Comparison of ENCODE assay signal across 10 mouse cellular contexts in the genomic region with DNA sequence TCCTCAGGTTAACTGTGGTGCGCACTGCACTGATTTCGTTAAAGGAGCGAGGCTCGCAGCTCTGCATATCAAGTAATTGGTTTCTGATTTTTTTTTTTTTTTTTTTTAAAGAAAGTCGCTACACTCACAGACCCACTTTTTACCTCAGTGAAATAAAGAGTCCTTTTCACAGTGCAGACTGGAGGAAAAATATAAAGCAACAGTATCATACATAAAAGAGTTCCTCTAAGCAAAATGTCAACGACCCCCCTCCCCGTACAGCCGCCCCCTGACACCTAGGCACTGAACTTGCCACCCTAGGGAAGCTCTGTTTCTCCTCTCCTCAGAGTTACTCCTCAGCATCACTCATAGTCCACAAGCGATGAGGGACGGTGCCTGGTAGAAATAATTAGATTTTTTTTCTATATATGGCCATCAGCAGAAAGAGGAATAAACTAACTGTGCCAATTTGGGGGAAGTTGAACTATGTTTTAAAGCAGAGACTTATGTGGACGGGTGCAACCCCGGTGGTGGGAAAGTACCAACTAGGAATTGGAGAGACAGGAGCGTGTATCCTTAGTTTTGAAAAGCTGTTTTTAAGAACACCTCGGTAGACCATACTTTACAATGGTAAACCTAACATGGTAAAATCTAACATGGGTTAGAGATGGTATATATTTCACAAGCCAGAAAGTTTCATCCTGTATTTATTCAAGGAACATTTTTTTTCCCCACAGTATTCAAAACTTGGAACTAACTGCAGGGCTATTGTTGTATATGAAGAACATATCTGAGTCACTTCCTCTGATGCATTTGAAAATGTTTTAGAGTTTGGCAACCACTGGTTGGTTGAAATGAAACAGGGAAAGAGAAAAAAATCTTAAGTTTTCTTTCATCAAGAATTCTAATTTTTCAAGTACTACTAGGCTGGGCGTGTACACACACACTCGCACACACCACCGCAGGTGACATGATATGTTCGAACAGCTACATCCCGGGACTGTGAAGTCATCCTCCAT.
A peak's percentile ranks its signal among the peaks of the same experiment; 100 is the strongest.
DNase-seq lines count a peak whose midpoint lies in the region; ATAC-seq lines count a peak whose summit lies in the region.
"Had no signal": no experiment of that assay in that cellular context is flagged by ENCODE, and none has a peak within 500 bp of the region (broad histone marks: within the 10 kb centered on the region; RNA-seq: fewer than 3 reads in every experiment).

No protein-coding gene starts in this region.

- H3K4me3 ChIP-seq in heart, embryonic 15.5 days, result peak overlapping the region; percentile 46
- peak overlapping the region; percentile 52 for H3K4me3 ChIP-seq in brown adipose tissue, adult 24 weeks (ENCODE audit: insufficient read depth, low read depth, low read length)
- H3K4me3 ChIP-seq in hindbrain, embryonic 14.5 days (replicated peaks; ENCODE audit: low read length), result peak overlapping the region; percentile 31
- H3K4me3 ChIP-seq in midbrain, embryonic 16.5 days (ENCODE audit: low read depth, low read length), result peak overlapping the region; percentile 45

- intact Hi-C loops in heart, postnatal 14 days (cut with DNase I), result no loop called here

- H3K27me3 ChIP-seq in heart, embryonic 15.5 days, result no peaks in the 10 kb centered on the region
- no peaks in the 10 kb centered on the region for H3K27me3 ChIP-seq in hindbrain, embryonic 14.5 days (ENCODE audit: control insufficient read depth, insufficient read depth, low read length)
- no peaks in the 10 kb centered on the region for H3K27me3 ChIP-seq in midbrain, embryonic 16.5 days (ENCODE audit: control insufficient read depth, insufficient read depth, low read depth, low read length)

- no peaks in the 10 kb centered on the region for H3K9me3 ChIP-seq in heart, embryonic 15.5 days (replicated peaks)
- no peaks in the 10 kb centered on the region for H3K9me3 ChIP-seq in hindbrain, embryonic 14.5 days (ENCODE audit: control insufficient read depth, low read length)
- no peaks in the 10 kb centered on the region for H3K9me3 ChIP-seq in midbrain, embryonic 16.5 days (replicated peaks; ENCODE audit: control insufficient read depth, low read length, poor library complexity, severe bottlenecking)

- ATAC-seq in heart, embryonic 15.5 days (replicated peaks; ENCODE audit: insufficient number of reproducible peaks, insufficient read depth, low FRiP score, low read depth), result no peak
- ATAC-seq in hindbrain, embryonic 14.5 days (ENCODE audit: low FRiP score), result peak; percentile 46; the same call in 1 of the 2 replicates
- peak; percentile 36 for ATAC-seq in midbrain, embryonic 16.5 days
- ATAC-seq in megakaryocyte progenitor cell, adult 5-6 weeks (replicated peaks; ENCODE audit: poor library complexity), result no peak
- ATAC-seq: inflammation-experienced regulatory T-cells, adult 6 months had no signal

- 41% methylated on average over 19 of the region's 19 CpGs for WGBS in heart, embryonic 15.5 days
- 48% methylated on average over 19 of the region's 19 CpGs for WGBS in hindbrain, embryonic 14.5 days
- 44% methylated on average over 19 of the region's 19 CpGs for WGBS in midbrain, embryonic 16.5 days

- no peaks in the 10 kb centered on the region for H3K36me3 ChIP-seq in heart, embryonic 15.5 days
- no peaks in the 10 kb centered on the region for H3K36me3 ChIP-seq in hindbrain, embryonic 14.5 days (replicated peaks; ENCODE audit: control insufficient read depth, insufficient read depth)
- H3K36me3 ChIP-seq in midbrain, embryonic 16.5 days (ENCODE audit: control insufficient read depth, insufficient read depth, low read length), result no peaks in the 10 kb centered on the region

- peak overlapping the region; percentile 43 for H3K9ac ChIP-seq in heart, embryonic 15.5 days
- peak overlapping the region; percentile 42 for H3K9ac ChIP-seq in hindbrain, embryonic 14.5 days
- peak overlapping the region; percentile 53 for H3K9ac ChIP-seq in midbrain, embryonic 16.5 days (ENCODE audit: low read depth, low read length)

- H3K4me2 ChIP-seq in heart, embryonic 15.5 days, result peak overlapping the region; percentile 62
- H3K4me2 ChIP-seq in hindbrain, embryonic 14.5 days (replicated peaks), result peak overlapping the region; percentile 55
- H3K4me2 ChIP-seq in midbrain, embryonic 16.5 days (ENCODE audit: low read length), result peak overlapping the region; percentile 66

- peaks cover 34% of the 10 kb centered on the region for H3K4me1 ChIP-seq in heart, embryonic 15.5 days (replicated peaks)
- no peaks in the 10 kb centered on the region for H3K4me1 ChIP-seq in brown adipose tissue, adult 24 weeks (ENCODE audit: control insufficient read depth, insufficient read depth, insufficient read length, low read length)
- H3K4me1 ChIP-seq in hindbrain, embryonic 14.5 days (replicated peaks; ENCODE audit: control insufficient read depth, insufficient read depth, low read length), result peaks cover 4% of the 10 kb centered on the region; the same call in 1 of the 2 replicates
- peaks cover 16% of the 10 kb centered on the region for H3K4me1 ChIP-seq in midbrain, embryonic 16.5 days (ENCODE audit: control insufficient read depth, insufficient read depth, low read length)

- no peak for DNase-seq in heart, postnatal 14 days
- no peak for DNase-seq in hindbrain, embryonic 14.5 days (ENCODE audit: low spot score)
- DNase-seq in adrenal gland, postnatal 25 days, result no peak
- DNase-seq in thymus, postnatal 10 days (ENCODE audit: low spot score in 2 of 2), result no peak
- DNase-seq: thymus, adult 2 months had no signal

- H3K27ac ChIP-seq in heart, embryonic 15.5 days, result peak overlapping the region; percentile 90
- no peak overlapping the region for H3K27ac ChIP-seq in brown adipose tissue, adult 24 weeks (replicated peaks; ENCODE audit: low read depth, low read length)
- peak overlapping the region; percentile 70 for H3K27ac ChIP-seq in hindbrain, embryonic 14.5 days
- peak overlapping the region; percentile 80 for H3K27ac ChIP-seq in midbrain, embryonic 16.5 days (ENCODE audit: low read length)

Comparison
In these comparisons a context has a peak if more than half of its experiments do, and no peak if none do; other contexts are left out.
1. ATAC-seq: peak in hindbrain, embryonic 14.5 days (single experiment) and midbrain, embryonic 16.5 days (single experiment); none in heart, embryonic 15.5 days (single experiment) and megakaryocyte progenitor cell, adult 5-6 weeks (single experiment).
2. Peak in every context shown above with its lines, with median percentiles within 50 percentile points of each other: H3K4me2 ChIP-seq, H3K4me3 ChIP-seq and H3K9ac ChIP-seq.